Mouse (Mus musculus) neural tube, embryonic 10.5 days (tissue): ENCODE measurements around the gene Vars2.

Source experiments
- DNase-seq: peaks from one replicate; pipeline ENCODE4 v3.0.0-alpha.2; 2017; ENCODE audit warnings: low spot score; ENCODE audit errors: extremely low spot score

The Vars2 gene

DNA sequence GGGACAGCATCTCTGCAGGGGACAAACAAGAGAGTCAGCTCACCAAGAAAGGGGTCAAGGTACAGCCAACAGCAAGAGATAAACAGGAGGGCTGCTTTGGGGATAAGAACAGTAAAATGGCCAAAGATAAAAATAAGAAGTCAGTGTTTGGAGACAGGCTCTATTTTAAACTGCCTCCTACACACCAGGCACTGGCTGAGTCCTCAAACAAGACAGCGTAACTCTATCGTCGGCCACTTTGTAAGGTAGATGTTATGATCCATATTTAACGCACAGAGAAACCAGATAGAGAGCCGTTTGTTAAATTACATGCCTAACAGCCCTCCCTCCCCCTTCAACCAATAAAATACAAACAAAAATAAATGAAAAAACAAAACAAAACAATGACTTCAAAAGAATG lies 26.5 kb upstream of the Vars2 start:
- DNase-seq: no peak

DNA sequence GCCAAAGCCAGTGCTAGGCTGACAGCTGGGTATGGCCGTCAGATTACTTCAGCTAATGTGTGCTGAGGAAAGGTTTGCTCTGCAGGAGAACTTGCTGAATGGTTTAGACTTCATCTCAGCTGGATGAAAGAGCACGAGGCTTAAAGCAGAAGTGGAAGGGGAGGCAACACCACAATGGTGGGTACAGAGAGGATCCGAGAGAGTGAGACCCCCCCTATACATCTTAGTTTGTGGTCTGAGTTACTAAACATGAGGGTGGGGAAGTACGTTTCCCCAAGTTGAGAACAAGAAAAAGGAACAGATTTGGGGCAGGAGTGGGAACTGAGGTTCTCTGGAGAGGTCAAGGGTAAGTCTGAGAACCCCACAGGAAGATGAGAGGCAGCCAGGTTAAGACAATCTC lies 25.0 kb upstream of the Vars2 start:
- no peak for DNase-seq

DNA sequence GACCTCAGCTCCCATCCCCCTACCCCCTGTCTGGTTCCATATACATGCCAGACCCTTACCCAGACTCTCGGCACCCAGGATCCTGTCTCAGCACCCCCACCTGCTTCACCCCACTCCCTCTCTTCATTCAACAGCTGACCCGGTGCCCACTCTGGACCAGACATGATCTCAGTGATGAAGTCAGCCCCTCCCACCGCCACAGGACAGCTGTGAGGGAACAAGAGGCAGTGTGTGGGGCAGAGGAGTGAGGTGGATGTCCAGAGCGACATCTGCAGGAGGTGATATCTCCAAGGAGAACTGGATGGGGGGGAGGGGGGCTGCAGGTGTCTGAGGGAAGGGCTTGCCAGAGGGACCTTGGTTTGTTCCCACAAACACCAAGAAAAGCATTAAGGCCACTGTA lies 24.4 kb upstream of the Vars2 start:
- DNase-seq: no peak

- DNase-seq: no peak
Observed at GRCm38 (mm10) chr17:35689936-35690645, 22.7 kb upstream of the Vars2 start.

GRCm38 (mm10) chr17:35688347-35689175 lies 21.2 kb upstream of the Vars2 start:
- DNase-seq: no peak

- no peak for DNase-seq
Observed at GRCm38 (mm10) chr17:35685061-35685460, 17.7 kb upstream of the Vars2 start.

- DNase-seq: no peak
Observed at GRCm38 (mm10) chr17:35681986-35682385, 14.6 kb upstream of the Vars2 start.

GRCm38 (mm10) chr17:35680591-35680990 lies 13.2 kb upstream of the Vars2 start:
- peak; percentile 26 for DNase-seq

DNA sequence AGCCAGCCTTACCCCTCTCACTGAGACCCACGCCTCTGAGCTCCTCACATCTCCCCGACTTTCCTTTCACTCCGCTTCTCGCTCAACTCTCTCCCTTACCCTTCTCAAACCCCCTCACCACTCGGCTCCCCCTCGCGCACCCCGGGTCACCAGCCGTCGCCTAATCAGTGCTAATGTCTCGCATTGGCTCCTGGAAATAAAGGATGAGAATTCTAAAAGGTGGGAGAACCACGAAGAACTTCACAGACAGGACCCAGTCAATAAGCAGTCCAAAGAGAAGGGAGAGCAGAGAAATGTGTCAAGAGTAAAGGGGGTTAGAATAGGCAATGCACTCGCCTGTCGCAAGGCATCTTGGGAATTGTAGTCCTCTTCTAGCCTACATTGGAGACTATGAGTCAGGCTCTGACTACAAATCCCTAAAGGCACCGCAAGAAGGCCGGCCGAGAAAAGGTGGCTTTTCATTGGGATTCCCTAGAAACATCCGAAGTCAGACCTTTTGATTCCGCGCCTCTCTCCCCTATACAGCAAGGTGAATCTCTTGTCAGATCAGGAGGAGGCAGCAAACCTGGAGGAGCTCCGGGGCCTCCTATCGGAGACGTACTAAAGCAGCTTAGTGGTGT lies 6.1 kb upstream of the Vars2 start, which contains the start of gene Gtf2h4:
Gene Gtf2h4, minus strand, starts transcription at position 324 of the 620 bp plus-strand sequence.
- DNase-seq: peak; percentile 75

DNA sequence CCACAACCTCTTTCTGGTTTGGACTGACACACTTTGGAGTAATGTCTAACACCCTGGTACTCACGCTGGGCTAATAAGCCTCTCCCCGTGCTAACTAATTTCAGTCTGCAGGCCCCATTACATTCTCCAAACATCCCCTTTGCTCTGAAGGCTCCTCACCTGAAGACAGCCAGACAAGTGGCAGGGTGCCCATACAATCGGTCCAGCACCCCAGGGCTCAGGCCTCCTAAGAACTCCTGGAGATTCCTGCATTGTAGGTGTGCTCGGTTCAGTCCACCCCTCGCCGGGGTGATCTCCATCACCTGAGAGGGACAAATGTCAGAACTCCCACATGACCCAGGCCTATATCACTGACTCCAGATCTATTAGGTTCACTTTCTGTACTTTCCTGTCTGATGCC lies 5.1 kb upstream of the Vars2 start:
- DNase-seq: no peak

GRCm38 (mm10) chr17:35671846-35672245 lies 4.5 kb upstream of the Vars2 start:
- DNase-seq: no peak

- DNase-seq: no peak
Observed at GRCm38 (mm10) chr17:35669731-35670130, 2.3 kb upstream of the Vars2 start.

- no peak for DNase-seq
Observed at GRCm38 (mm10) chr17:35666851-35667256, 538 bp downstream of the Vars2 start.

- DNase-seq: no peak
Observed at GRCm38 (mm10) chr17:35665957-35666515, 1.4 kb downstream of the Vars2 start.

- DNase-seq: no peak
Observed at GRCm38 (mm10) chr17:35653086-35653485, 14.3 kb downstream of the Vars2 start.

DNA sequence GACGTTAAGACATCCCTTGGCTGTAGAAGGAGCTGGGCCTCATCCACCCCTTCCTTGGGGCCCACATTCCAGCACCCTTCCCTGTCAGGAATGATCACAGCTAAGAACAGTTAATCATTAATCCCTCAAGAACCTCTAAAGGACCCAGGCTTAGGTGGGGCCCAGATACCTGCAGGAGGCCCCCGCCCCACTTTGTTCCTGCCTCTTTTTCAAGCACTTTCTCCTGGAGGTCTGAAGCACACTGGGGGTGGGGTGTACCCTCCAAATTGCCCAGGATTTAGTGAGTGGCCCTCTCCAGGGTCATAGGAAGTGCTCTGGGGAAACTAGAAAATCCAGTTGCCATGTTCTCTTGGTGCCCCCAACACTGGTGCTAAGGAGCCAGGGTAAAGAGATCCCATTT lies 18.0 kb downstream of the Vars2 start:
- no peak for DNase-seq

DNA sequence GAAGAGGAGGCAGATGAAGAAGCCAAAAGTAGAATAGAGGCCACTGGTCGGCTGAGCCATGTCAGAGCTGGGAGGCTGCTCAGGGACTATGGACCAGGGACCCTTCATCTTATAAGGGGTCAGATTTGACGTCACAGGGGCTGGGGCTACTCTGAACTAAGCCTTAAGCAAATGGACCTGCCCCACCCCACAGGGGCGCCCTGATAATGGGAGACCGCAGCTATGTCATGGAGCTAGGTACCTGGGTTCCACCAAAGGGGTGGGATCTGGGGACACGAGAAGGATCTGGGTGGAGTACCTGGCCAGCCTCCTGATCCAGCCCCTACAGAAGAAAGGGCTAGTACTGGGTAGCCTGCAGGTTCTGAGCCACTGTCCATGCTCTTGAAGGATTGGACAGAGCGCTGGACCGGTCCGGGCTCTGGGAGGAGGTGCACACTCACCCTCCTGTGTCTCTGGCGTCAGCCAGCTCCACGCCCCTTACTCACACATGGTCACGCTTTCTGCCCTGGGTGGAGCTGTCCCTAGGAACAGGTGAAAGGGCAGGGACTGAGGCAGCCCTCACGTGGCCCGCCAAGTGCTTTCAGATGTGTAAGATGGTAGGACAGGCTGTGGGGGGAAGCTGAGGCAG lies 23.7 kb downstream of the Vars2 start, which contains the start of gene Mucl3:
Gene Mucl3, minus strand, starts transcription at position 87 of the 628 bp plus-strand sequence.
- DNase-seq: no peak

- DNase-seq: no peak
Observed at GRCm38 (mm10) chr17:35639352-35639751, 28.0 kb downstream of the Vars2 start.

- peak; percentile 27 for DNase-seq
Observed at GRCm38 (mm10) chr17:35638475-35639190, 28.8 kb downstream of the Vars2 start.

GRCm38 (mm10) chr17:35636363-35636762 lies 31.0 kb downstream of the Vars2 start:
- DNase-seq: no peak

DNA sequence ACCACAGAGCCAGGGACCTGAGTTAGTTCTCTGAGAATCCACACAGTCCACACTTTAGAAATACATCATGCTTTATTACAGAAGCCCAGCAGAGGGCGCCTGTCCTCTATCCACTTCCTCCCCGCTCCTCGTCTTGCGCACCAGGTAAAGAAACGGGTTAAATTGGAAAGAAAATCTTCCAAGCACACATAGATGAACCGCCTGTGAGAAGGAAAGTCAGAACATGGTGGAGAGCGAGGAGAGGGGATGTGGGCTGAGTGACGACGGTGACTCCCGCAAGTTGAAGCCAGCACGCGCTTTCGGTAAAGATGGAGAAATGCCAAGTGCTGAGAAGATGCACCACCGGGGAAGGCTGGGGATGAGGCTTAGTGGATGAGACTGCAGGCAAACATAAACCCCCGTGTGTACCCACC lies 31.7 kb downstream of the Vars2 start:
- DNase-seq: peak; percentile 74
